Mouse (Mus musculus): ENCODE data around the gene Tff1. TPM values are rescaled to one million over a fixed set of nuclear protein-coding genes. Genes with fewer than 3 reads are reported as not detected.

The Tff1 gene
- polyA plus RNA-seq (2015; fragmentation: Nextera tagmentation; extraction: Ambion mirVana) = 0.54 and 0.72 TPM in 2 replicates

DNA sequence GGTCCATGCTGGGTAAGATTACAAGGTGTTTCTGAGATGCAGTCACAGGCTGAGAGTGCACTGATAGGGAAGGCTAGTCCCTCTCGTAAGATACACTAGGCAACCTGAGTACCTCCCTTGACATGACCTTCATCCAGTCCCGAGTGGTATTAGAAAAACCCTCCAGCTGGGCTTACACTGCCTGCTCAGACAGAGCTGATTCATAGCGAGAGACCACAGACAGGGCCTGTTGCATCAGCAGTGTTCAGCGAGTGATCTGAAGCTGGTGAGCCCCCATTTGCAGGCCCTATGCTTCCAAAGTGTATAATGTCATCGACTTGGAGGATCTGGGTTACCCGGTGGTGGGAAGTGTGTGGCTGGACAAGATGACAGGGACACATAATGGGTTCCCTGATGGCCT is at the start of gene Tff1:
Tff1 (minus strand) TSS at position 151 of the 400 bp plus-strand sequence.

DNA sequence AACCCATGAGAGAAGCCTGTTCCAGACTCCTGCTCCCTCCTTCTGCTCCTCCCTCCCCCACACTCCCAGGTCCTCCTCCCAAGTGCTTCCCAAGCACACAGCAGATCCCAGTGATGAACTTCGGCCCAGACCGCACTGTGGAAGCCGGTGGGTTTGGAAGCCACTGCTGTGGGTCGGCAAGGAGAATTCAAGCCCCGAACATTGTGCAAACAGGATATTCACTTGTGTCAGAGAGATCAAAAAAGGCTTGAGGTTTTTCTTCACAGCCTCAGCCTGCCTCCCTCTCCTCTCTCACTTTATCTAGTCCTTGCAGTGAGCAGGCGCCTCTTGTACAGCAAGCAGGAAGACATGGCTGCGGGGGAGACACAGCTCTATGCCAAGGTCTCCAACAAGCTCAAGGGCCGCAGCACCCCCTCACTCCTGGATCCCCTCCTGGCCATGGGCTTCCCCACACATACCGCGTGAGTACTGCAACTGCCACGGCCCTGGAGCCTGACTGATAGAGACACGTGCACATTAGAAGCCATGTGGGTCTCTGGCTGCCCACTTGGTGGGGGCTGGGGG is 42.8 kb upstream of the Tff1 start, which contains the start of gene Ubash3a:
Ubash3a (plus strand) TSS at position 103 of the 564 bp plus-strand sequence.

DNA sequence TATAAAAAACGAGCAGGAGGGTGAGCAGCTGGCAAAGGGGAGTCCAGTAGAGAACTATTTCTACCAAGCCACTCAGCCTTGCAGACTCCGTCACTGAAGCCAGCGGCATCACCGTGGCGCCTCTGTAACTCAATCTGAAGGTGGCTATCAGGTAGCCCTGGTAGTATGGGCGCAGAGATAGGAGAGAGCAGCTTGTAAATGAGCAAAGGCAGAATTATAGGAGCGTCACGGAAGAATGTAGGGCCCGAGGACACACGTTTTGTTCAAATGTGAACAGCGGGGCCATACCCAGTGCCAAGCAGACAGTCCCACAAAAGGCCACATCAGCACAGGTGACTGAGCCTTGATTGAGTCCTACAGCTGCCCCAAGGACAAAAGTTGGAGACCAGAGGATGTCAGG is 33.8 kb upstream of the Tff1 start, which contains the start of gene Tmprss3:
Tmprss3 (minus strand) TSS at position 101 of the 400 bp plus-strand sequence.

DNA sequence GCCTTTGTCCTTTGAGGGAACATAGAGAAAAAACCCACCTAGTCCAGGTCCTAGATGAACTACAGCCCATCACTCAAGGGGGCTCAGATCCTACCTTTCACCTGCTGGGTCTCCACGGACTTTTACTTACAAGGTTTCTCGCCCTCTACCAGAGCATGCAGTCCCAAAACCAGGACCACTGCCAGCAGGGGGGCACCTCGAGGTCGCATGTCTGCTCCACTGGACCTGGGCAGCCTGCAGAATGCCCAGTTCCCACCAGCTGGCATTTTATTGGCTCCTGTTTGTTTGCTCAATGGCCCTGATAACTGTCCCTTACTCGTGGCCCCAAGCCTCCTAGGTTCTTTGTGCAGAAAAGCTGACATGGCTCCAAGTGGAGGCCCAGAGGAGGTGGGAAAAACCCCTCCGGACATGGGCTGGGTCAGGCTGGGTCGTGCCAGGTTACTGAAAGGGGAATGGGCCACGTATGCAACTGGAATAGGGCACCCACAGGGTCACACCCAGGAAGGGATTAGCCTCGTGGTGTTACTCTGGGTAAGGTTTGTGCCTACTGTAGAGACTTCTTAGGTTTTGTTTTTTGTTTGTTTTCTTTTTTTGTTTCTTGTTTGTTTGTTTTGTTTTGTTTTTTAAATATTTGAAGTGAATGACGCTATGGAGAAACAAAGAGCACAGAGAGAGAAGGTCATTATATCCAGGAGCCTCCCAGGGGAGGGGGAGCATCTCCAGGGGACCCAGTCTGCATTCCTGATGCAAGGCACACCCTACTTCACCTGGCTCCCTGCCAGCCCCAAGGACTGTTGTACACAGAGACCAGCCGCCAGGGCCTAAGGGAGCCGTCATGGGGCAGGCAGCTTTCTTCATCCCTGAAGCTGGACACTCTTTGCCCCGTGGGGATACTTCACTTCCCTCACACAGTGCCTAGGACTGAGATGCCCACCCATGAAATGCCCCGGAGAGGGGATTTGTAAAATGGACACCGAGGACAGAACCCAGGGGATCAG is 20.7 kb downstream of the Tff1 start, which contains the start of gene Tff2:
Tff2 (minus strand) TSS at position 243 of the 998 bp plus-strand sequence.

DNA sequence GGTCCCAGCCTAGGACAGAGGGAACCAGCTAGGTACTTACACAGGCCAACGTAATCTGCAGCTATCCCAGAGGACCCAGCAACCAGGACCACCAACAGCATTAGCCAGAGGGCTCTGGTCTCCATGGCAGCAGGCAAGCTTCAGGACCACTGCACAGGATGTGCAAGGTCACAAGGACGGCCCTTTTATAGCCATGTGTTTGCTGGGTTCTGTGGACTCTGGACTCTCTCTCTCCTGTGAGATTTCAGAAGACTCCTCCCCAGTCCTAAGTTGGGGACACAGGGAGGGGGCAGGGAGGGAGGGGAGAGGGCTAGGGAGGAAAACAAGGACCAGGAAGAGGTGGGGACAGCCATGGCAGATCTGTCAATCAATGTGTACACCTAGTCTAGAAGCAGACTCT is 35.6 kb downstream of the Tff1 start, which contains the start of gene Tff3:
Tff3 (minus strand) TSS at position 195 of the 400 bp plus-strand sequence.

Other genes with a start within 250 kb of the Tff1 start
- 0.21 TPM in 1 of 2 replicates, not detected in the other for gene Umodl1, start 210.6 kb downstream of the Tff1 start, polyA plus RNA-seq (2015; fragmentation: Nextera tagmentation; extraction: Ambion mirVana)
- 9.7 and 13.9 TPM in 2 replicates for gene Abcg1, start 107.6 kb downstream of the Tff1 start, polyA plus RNA-seq (2015; fragmentation: Nextera tagmentation; extraction: Ambion mirVana)
- 0.91 TPM in 1 of 2 replicates, not detected in the other for gene Tff3, start 35.6 kb downstream of the Tff1 start, polyA plus RNA-seq (2015; fragmentation: Nextera tagmentation; extraction: Ambion mirVana)
- gene Tff2, start 21.0 kb downstream of the Tff1 start, polyA plus RNA-seq (2015; fragmentation: Nextera tagmentation; extraction: Ambion mirVana) = 0.47 and 1.6 TPM in 2 replicates
- gene Tmprss3, start 33.7 kb upstream of the Tff1 start, polyA plus RNA-seq (2015; fragmentation: Nextera tagmentation; extraction: Ambion mirVana) = 0.32 and 0.57 TPM in 2 replicates
- gene Ubash3a, start 42.6 kb upstream of the Tff1 start, polyA plus RNA-seq (2015; fragmentation: Nextera tagmentation; extraction: Ambion mirVana) = 12.5 and 13.6 TPM in 2 replicates
- gene Rsph1, start 112.1 kb upstream of the Tff1 start, polyA plus RNA-seq (2015; fragmentation: Nextera tagmentation; extraction: Ambion mirVana) = 0.79 and 1.2 TPM in 2 replicates
- 3.1 and 3.7 TPM in 2 replicates for gene Slc37a1, start 121.5 kb upstream of the Tff1 start, polyA plus RNA-seq (2015; fragmentation: Nextera tagmentation; extraction: Ambion mirVana)
- gene Pde9a, start 220.9 kb upstream of the Tff1 start, polyA plus RNA-seq (2015; fragmentation: Nextera tagmentation; extraction: Ambion mirVana) = 1.8 and 3.4 TPM in 2 replicates

Measured in spleen, postnatal 0 days (tissue).